Mouse (Mus musculus) R1 (cell line): ENCODE measurements around the gene Psd.

Experiments
- DNase-seq: peaks from one replicate; pipeline ENCODE4 v3.0.0-alpha.2; 2018; ENCODE audit warnings: low read depth, low spot score

Psd gene

DNA sequence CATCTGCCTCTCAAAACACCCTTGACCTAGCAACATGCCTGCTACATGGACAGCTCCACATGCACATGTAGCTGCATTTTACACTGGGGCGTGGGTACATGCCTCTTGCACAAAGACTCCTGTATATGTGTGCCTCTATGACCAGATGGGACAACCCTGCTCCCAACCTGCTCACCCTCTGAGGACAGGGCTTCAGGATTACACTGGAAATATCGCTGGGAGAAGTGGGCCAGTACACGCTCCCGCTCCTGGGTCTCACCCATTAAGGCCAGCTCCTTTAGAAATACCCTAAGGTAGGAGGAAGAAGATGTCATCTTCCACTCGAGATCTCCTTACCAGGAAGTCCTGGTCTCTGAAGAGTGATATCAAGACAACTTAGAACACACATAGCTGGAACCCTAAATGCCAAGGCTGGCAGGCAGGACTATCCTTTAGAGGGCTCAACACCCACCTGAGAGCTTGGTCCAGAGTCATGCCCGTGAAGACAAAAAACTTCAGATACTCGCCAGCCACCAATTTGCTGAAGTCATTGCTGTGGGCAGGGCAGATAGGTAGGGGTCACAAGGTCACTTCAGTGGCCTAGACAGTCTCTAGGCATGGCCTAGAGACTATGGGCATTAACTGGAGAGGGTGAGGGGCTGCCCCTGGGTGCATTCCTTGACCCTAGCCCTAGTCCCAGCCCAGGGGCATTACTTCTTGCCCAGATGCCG lies 6.7 kb downstream of the Psd start:
- DNase-seq: no peak

DNA sequence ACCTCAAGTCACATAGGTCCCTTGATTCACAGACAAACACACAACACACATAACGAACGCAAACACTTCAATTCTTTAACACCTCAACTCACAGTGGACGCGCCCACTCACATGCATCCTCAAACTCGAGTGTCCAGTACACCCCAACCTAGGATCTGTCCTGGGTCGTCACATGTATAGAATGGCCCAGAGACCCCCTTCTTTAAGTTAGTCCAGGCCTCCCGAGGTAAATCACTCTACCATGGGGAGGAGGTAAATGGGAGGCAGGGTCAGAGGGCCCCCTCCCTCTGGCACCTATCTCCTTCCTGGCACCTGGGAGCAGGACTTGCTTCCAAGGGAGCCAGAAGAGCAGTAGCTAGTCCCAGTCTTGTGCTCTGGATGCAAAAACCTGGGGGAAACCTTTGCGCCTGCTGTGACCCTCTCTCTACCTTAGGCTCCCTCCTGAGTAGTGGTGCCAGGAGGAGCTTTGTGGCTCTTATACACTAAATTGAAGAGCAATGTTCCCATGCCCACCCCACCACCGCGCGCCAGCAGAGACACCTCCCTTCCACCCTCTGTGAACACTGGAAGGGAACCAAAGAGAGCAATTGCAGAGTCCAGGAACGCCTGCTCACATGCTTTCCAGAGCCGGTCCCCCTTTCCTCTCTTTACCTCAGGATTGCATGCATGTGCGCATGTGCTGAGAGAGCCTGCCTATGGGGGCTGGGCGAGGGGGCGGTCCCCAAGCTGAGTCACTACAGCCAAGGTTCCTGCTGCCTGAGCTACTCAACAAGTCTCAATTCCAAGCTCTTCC lies 8.2 kb downstream of the Psd start:
- DNase-seq: peak; percentile 88

DNA sequence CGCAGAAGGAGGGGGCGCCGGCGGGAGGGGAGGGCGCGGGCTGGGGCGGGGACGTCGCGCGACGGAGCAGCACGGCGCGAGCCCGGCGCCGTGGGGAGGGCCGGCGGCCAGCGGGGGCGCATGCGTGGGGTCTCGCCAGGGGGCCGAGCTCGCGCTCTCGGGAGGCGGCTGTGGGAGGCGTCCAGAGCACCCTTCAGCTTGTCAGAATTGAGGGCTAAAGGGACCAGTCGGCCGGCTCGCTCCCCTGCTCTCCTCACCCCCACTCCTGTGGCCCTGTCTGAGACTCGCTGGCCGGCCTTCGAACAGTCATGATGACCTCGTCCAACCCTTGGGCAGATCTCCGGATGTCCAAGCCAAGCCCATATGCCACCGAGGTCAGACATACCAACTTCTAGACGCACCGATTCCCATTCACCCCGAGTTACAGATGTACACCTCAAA lies 8.9 kb downstream of the Psd start:
- DNase-seq: no peak

DNA sequence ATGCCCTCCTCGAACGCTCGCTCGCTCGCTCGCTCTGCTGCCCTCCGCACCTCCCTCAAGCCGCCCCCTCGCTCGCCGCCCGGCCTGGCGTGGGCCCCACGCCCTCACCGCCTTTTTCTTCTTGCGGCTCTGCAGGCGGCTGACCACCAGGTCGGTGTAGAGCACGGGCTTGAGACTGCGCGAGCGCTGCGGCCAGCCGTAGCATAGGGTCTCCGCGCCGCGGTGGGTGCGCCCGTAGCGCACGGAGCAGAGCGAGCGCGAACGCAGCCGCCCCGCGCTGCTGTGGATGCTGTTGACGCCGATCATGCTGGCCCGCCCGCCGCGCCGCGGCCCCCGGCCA lies 9.4 kb downstream of the Psd start:
- no peak for DNase-seq

DNA sequence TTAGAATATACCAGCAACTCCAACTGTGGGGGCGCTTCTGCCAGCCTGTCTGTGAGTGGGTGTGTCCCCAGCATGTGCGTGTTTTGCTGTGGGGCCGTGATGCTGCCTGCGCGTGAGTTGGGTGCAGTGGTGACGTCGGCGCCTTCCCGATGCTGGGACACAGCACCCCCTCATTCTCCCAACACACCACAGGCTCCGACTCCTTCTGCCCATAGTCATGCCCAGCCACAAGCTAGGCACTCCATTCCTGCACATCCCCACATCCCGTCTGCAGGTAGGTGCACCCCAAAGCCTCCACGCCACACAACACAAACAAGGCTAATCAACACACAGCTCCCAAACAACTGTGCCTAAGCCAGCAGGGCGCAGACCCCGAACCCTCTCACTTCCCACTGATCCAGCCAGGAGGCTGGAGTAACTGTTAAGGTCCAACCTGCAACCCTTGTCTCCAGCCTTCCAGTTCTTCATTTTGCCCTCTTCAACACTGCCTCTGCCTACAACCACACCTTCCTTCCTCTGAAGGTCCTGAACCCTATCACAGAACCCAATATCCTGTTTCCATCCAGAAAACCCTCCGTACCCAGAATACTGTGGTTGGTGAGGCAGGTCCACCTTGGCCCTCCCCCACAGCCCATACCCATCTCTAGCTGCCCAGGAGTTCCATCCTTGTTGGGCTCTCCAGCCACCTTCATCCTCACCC lies 10.0 kb downstream of the Psd start:
- DNase-seq: no peak

DNA sequence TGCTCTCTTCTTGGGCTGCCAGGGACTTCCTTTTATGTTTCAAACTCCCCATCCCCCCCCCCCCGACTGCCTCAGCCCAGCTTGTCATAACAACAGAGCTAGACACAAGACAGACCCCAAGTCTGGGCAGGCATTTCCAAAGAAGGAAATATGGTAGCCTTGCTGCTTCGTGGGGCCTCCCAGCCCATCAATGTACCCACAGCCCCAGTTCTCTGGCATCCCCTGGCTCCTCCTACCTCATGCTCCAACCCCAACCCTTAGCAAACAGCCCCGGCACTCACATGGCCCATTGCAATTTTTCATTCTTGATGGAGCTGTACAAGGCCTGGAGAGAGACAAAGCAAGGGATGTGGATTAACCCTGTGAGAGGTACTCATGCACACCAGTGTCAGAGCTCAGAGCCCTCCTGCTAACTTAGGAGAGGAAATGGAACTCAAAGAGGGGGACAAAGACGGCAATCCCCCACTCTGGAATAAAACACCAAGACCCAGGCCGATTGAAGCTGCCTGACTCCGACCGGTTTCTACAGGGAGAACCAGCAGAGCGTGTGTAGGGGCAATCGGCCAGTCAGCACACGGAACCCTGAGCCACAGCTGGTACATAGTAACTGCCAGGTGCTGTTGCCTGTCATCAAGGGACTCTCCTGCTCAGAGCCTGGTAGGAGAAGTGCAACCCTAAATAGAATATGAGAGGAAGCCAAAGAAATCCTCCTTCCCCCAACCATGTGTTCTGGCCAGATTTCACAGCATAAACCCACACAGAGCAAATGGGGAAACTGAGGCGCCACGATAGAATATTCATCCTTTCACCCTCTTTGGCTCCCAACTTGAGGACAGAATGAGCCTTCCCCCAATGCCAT lies 11.0 kb downstream of the Psd start:
- no peak for DNase-seq

DNA sequence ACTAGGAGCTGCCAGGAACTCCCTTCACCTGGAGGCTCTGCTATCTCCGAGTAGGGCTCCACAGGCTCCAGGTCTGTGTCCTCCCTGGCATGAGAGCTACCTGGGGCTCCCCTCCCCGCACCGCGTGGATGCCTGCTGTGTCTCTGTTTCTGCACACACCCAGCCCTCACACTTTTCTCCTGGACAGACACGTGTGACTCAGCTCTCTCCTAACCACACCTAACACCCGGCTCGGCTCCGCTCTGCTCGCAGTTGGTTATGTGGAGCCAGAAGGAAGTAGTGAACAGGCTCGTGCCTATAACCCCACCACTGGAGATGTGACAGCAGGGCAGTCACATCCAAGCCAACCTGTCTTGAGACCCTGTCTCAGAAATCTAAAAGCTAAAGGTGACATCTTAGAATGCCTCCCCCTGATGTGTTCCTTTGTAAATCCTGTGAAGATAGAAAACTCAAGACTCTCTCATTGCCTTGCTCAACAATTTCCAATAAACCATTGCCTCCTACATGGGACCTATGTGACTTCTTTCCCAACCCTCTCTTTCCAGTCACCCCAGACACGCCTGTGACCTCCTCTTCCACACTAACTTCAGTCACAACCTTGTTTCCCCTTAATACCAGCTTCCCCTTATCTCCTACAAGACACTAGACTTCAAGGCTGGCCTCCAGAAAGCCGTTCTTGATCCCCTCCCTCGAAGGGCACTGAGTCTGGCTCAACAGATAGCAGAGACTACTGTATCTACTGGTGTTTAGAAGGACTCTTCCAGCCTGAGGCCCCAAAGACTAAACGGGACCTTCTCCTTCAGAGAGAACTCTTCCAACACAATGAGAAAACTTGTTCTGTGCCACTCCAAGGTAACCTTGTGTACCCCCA lies 11.8 kb downstream of the Psd start:
- DNase-seq: no peak

DNA sequence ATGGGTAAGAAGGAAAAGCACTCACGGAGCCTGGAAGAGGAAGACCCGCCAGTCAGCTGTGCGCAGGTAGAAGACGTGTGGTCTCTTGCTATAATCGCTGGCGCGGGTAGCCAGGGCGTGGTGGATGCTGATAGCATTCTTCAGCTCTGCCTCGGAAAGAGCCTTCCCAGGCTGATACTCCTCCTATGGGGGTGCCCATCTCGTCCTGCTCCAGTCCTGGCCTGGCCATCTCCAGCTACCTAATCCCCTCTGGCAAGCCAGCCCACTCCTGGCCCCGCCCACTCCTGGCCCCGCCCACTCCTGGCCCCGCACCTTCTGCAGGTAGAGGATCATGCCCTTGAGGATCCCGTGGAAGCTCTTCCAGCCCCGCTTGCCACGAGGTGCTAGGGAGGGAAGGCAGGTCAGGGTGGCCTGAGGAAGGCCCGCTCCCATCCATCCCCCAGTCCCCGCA lies 12.8 kb downstream of the Psd start:
- DNase-seq: peak; percentile 47

DNA sequence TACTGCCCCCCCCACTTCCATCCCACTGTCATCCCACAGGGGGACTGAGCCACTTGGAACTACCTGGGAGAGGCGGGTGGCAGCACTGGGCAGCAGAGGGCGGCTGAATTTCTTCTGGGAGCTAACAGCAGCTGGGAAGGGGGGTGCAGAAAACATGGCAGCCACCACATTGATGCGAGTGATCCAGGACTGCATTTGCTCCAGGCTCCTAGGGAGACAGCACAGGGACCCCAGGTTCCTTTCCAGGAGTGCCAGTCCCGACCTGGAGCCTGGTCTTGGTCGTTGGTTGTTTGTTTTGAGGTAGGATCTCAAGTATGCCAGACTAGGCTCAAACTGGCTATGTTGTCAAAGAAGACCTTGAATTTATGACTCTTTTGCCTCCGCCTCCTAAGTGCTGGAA lies 13.4 kb downstream of the Psd start:
- no peak for DNase-seq

DNA sequence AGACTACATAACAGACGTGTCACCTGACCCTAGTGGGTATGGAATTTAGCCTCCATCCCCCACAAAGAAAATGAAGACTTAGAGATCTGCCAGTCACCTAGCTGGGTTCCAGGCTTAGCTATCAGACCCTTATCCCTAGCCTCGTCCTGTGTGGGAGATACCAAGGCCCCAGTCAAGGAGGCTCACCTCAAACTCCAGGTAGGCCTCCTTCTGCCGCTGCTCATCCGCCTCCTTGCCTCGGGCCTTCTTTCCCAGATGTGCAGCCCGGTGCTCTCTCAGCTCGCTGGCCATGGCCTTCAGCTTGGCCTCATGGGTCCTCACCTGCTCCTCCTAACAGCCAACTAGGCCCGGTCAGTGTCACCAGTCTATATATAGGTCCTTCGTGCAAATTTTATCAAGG lies 13.8 kb downstream of the Psd start:
- DNase-seq: no peak

DNA sequence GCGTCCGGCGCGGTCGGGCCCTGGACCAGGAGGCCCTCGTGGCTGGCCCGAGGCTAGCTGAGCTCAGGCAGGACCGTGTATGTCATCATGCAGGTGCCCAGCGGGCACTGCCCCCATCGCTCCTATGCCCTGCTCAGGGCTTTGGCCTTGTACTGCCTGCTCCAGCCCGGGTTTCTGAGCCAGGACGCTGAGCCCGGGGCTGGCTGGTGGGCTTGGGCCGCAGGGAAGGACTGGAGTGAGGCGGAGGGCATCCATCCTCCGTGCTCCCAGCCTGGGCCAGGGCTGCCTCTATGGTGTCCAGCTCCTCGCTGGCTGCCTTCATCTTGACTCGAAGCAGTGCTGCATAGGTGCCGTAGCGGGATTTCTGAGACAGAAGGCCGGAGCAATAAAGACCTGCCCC lies 14.4 kb downstream of the Psd start:
- no peak for DNase-seq

DNA sequence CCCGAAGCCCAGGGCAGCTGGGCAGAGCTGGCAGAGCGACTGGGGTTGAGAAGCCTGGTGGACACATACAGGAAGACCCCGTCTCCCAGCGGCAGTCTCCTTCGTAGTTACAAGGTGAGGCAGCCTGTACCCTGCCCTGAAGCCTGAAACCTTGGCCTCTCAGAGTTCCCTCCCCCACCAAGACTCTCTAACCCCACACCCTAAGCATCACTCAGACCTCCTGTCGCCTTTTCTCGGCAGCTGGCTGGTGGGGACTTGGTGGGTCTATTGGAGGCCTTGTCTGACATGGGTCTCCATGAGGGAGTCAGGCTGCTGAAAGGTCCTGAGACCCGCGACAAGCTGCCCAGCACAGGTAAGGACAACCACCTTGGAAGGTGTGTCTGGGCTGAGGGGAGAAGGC lies 15.6 kb downstream of the Psd start:
- no peak for DNase-seq

DNA sequence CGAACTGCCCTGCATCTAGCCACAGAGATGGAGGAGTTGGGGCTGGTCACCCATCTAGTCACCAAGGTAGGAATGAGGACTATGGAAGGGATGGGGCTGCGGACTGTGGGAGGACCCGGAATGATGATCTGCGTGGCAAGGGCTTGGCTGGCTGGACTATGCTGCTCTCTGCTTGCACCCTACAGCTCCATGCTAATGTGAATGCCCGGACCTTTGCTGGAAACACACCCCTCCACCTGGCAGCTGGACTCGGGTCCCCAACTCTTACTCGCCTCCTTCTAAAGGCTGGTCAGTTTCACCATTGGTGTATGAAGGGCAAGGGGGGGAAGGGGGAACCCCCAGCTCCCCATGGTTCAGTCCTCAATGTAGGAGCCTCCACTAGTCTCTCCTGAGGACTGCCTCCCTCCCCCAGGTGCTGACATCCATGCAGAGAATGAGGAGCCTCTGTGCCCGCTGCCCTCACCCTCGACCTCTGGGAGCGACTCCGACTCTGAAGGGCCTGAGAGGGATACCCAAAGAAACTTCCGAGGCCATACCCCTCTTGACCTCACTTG lies 16.6 kb downstream of the Psd start:
- no peak for DNase-seq

DNA sequence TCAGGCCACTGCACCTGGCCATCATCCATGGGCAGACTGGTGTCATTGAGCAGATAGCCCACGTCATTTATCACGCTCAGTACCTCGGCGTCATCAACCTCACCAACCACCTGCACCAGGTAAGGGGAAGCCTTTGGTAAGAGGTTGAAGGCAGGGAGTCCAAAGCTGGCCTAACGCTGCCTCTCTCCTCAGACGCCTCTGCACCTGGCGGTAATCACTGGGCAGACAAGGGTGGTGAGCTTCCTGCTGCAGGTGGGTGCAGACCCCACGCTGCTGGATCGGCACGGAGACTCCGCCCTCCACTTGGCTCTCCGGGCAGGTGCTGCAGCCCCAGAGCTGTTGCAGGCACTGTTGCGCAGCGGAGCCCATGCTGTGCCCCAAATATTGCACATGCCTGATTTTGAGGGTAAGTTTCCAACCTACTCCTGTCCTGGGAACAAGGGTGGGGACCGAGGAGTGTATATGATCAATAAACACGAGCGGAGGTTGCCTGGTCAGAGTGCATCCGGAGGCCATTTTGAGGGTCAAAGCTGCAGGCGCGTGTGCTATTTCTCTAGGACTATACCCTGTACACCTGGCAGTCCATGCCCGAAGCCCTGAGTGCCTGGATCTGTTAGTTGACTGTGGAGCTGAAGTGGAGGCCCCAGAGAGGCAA lies 17.2 kb downstream of the Psd start:
- no peak for DNase-seq

DNA sequence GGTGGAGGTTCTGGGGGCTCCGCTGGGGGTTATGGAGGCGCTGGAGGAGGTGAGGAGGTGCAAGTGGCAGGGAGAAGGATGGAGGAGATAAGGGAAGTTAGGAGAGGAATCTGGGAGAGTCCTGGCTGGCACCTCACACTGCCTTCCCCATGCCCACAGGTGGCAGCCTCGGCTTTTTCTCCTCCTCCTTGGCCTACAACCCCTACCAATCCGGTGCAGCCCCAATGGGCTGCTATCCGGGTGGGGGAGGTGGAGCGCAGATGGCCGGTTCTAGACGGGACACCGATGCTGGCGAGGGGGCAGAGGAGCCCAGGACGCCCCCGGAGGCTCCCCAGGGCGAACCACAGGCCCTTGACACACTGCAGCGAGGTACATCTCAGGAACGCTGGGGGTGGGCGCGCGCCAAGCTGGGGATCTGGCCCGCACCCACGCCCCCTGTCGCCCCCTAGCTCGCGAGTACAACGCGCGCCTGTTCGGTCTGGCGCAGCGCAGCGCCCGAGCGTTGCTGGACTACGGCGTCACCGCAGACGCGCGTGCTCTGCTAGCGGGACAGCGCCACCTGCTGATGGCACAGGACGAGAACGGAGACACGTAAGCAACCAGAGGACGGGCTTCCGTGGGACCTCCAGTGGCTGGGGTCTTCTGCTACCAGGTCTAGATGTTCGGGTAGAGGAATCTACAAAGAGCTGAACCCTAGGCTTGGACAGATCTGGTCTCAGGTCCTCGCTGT lies 18.1 kb downstream of the Psd start:
- DNase-seq: peak; percentile 84

DNA sequence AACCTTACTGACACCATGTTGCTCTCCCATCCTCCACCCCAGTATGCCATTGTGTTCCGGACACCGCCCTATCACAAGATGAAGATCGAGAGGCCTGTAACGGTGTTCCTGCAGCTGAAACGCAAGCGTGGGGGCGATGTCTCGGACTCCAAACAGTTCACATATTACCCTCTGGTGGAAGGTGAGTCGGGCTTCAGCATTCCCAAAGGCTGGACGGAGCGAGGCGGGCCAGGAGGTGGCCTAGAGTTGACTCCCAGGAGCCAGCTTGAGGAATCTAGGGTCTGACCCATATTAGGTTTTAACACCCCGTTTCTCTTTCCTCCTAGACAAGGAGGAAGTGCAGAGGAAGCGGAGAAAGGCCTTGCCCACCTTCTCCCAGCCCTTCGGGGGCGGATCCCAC lies 18.7 kb downstream of the Psd start:
- DNase-seq: no peak

DNA sequence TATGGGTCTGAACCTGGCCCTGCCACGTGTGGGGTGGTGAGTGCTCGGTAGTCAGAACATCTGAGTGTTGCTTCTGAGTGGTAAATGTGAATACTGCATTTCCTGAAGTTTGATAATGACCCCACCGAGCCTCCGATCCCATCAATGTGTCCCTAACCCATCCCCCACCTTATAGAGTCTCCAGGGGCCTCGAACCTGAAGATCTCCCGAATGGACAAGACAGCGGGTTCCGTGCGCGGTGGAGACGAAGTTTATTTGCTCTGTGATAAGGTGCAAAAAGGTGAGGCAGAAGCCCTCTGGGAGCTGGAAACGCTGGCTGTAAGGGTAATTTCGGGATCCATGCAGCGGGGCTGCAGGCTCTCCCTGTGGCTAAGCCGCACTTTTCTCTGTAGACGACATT lies 19.2 kb downstream of the Psd start:
- no peak for DNase-seq

DNA sequence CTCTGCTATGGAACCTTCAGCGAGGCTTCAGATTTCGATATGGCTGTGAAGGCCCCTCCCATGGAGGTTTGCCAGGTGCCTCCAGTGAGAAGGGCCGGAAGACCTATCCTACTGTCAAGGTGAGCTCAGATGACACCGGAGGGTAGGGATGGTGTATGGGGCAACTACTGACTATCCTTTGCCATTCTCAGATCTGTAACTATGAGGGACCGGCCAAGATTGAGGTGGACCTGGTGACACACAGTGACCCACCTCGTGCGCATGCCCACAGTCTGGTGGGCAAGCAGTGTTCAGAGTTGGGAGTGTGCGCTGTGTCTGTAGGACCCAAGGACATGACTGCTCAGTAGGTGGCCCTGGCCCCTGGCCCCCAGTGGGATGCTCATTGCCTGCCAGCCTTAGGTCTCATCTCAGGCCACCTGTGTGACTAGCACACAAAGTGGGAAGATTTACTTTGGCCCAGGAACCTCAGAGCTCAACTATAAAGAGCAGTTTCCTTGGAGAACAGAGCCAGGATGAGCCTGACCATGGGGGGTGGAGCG lies 20.1 kb downstream of the Psd start:
- no peak for DNase-seq

DNA sequence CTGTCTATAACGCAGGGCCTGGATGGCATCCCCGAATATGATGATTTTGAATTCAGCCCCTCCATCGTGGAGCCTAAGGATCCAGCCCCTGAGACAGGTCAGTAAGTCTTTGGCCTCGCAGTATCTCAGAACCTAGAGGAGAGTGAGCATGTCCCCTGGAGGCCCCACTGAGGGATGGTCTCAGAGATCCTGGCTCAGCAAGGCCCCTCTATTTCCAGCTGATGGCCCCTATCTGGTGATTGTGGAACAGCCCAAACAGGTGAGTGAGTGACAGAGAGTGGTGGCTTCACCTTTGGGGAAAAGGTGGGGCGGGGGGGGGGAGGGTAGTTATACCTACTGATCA lies 20.7 kb downstream of the Psd start:
- DNase-seq: no peak
